Mouse (Mus musculus) CH12.LX (cell line): Measurements from ENCODE around the gene Btg1. TPM values are rescaled to one million over a fixed set of nuclear protein-coding genes. Genes with fewer than 3 reads are reported as not detected.

Source experiments
- DNase-seq: peaks from one replicate; pipeline ENCODE4 v3.0.0-alpha.2; 2013; ENCODE audit errors: extremely low read depth
- H3K27ac ChIP-seq: 2 replicates; pipeline ENCODE4 v1.5.1; 2012; ENCODE audit warnings: low read depth, mild to moderate bottlenecking, control low read depth, moderate library complexity; ENCODE audit not compliant: insufficient read depth
- H3K27me3 ChIP-seq: replicated peaks from 2 replicates; pipeline ENCODE3; 2012; ENCODE audit warnings: inconsistent platforms
- H3K36me3 ChIP-seq, 2 experiments: replicated peaks in 1 of 2; 2 replicates each; pipeline versions ENCODE3 to v1.6.1; 2012; ENCODE audit warnings: inconsistent platforms in 1 of 2, low read length in 1 of 2, mild to moderate bottlenecking in 1 of 2, mixed read lengths in 1 of 2, moderate library complexity in 1 of 2; ENCODE audit not compliant: control insufficient read depth in 1 of 2, insufficient read depth in 1 of 2
- H3K4me1 ChIP-seq, 2 experiments: 2 replicates each; pipeline ENCODE4 v1.6.1; 2012; ENCODE audit warnings: inconsistent platforms in 1 of 2, moderate library complexity in 1 of 2; ENCODE audit not compliant: insufficient read depth in 2 of 2, control insufficient read depth in 1 of 2
- H3K4me2 ChIP-seq: 2 replicates; pipeline ENCODE4 v1.6.1; 2012; ENCODE audit warnings: low read depth, mild to moderate bottlenecking, control low read depth; ENCODE audit not compliant: poor library complexity, insufficient read depth, severe bottlenecking
- H3K4me3 ChIP-seq, 3 experiments: fragments of 150-350 bp in 1 of 3; sonication (generic) in 1 of 3; replicated peaks in 1 of 3; 2 replicates each; pipeline versions ENCODE3 to v1.5.1; 2011 to 2012; ENCODE audit warnings: low read depth in 2 of 3, low read length in 2 of 3, mild to moderate bottlenecking in 2 of 3, moderate library complexity in 2 of 3, control low read depth in 1 of 3, improper control_type of control experiment in 1 of 3, inconsistent platforms in 1 of 3, mixed read lengths in 1 of 3; ENCODE audit not compliant: poor library complexity in 1 of 3
- H3K79me2 ChIP-seq: replicated peaks from 2 replicates; pipeline ENCODE4 v1.6.1; 2012; ENCODE audit warnings: mild to moderate bottlenecking, moderate library complexity; ENCODE audit not compliant: control insufficient read depth, poor library complexity, insufficient read depth, severe bottlenecking; ENCODE audit errors: extremely low read depth
- H3K9ac ChIP-seq: 2 replicates; pipeline ENCODE4 v1.6.1; 2012; ENCODE audit warnings: low read depth, mild to moderate bottlenecking, control low read depth, moderate library complexity; ENCODE audit not compliant: insufficient read depth
- H3K9me3 ChIP-seq: replicated peaks from 2 replicates; pipeline ENCODE3; 2012; ENCODE audit warnings: low read length, inconsistent platforms, mixed read lengths
- CHD2 ChIP-seq: IDR thresholded peaks from 2 replicates; pipeline ENCODE4 v1.6.1; 2011; ENCODE audit warnings: low read length, improper control_type of control experiment
- E2F4 ChIP-seq: IDR thresholded peaks from 2 replicates; pipeline ENCODE4 v1.6.1; 2011; ENCODE audit warnings: low read depth, low read length, improper control_type of control experiment; ENCODE audit not compliant: insufficient replicate concordance
- ELF1 ChIP-seq: IDR thresholded peaks from 2 replicates; pipeline ENCODE4 v1.6.1; 2014; ENCODE audit warnings: low read depth, mild to moderate bottlenecking, inconsistent platforms, low read length, improper control_type of control experiment
- GABPA ChIP-seq: IDR thresholded peaks from 2 replicates; pipeline ENCODE4 v1.6.1; 2012; ENCODE audit warnings: low read depth, low read length, improper control_type of control experiment, inconsistent platforms; ENCODE audit not compliant: insufficient replicate concordance
- JUN ChIP-seq: IDR thresholded peaks from 2 replicates; pipeline ENCODE4 v1.6.1; 2011; ENCODE audit warnings: low read depth, mild to moderate bottlenecking, low read length, improper control_type of control experiment, moderate library complexity; ENCODE audit not compliant: insufficient read depth
- KAT2A ChIP-seq: IDR thresholded peaks from 2 replicates; pipeline ENCODE4 v1.6.1; 2012; ENCODE audit warnings: low read length, improper control_type of control experiment, inconsistent platforms; ENCODE audit not compliant: insufficient replicate concordance
- MAX ChIP-seq: IDR thresholded peaks from 2 replicates; pipeline ENCODE4 v1.6.1; 2011; ENCODE audit warnings: low read length, improper control_type of control experiment
- MAZ ChIP-seq: IDR thresholded peaks from 2 replicates; pipeline ENCODE4 v1.6.1; 2012; ENCODE audit warnings: low read depth, mild to moderate bottlenecking, inconsistent platforms, low read length, improper control_type of control experiment, moderate library complexity
- MXI1 ChIP-seq: IDR thresholded peaks from 2 replicates; pipeline ENCODE4 v1.6.1; 2011; ENCODE audit warnings: mild to moderate bottlenecking, low read depth, low read length, improper control_type of control experiment
- PAX5 ChIP-seq: IDR thresholded peaks from 2 replicates; pipeline ENCODE4 v1.6.1; 2012; ENCODE audit warnings: low read length, inconsistent platforms, mixed read lengths
- POLR2A ChIP-seq: IDR thresholded peaks from 2 replicates; pipeline ENCODE4 v1.6.1; 2011; ENCODE audit warnings: low read depth, mild to moderate bottlenecking, improper control_type of control experiment, low read length
- RAD21 ChIP-seq: IDR thresholded peaks from 2 replicates; pipeline ENCODE4 v1.6.1; 2011; ENCODE audit warnings: low read depth, mild to moderate bottlenecking, low read length, improper control_type of control experiment, moderate library complexity
- RCOR1 ChIP-seq: conservative IDR thresholded peaks from 2 replicates; pipeline ENCODE4 v1.6.1; 2012; ENCODE audit warnings: low read depth, mild to moderate bottlenecking, inconsistent platforms, low read length, improper control_type of control experiment
- SIN3A ChIP-seq: IDR thresholded peaks from 2 replicates; pipeline ENCODE4 v1.6.1; 2012; ENCODE audit warnings: low read length, improper control_type of control experiment, inconsistent platforms
- SMC3 ChIP-seq: IDR thresholded peaks from 2 replicates; pipeline ENCODE4 v1.6.1; 2011; ENCODE audit warnings: low read depth, low read length, improper control_type of control experiment
- TBP ChIP-seq: conservative IDR thresholded peaks from 2 replicates; pipeline ENCODE4 v1.6.1; 2011; ENCODE audit warnings: low read depth, low read length, improper control_type of control experiment
- UBTF ChIP-seq: IDR thresholded peaks from 2 replicates; pipeline ENCODE4 v1.6.1; 2012; ENCODE audit warnings: low read depth, mild to moderate bottlenecking, inconsistent platforms, low read length, improper control_type of control experiment, moderate library complexity
- USF1 ChIP-seq: IDR thresholded peaks from 2 replicates; pipeline ENCODE4 v1.6.1; 2014; ENCODE audit warnings: low read depth, mild to moderate bottlenecking, inconsistent platforms, low read length, improper control_type of control experiment
- ZC3H11A ChIP-seq: IDR thresholded peaks from 2 replicates; pipeline ENCODE4 v1.6.1; 2012; ENCODE audit warnings: low read depth, mild to moderate bottlenecking, inconsistent platforms, low read length, improper control_type of control experiment
- ZKSCAN1 ChIP-seq: IDR thresholded peaks from 2 replicates; pipeline ENCODE4 v1.6.1; 2012; ENCODE audit warnings: low read depth, inconsistent platforms, low read length, improper control_type of control experiment, borderline replicate concordance
- ZMIZ1 ChIP-seq: IDR thresholded peaks from 2 replicates; pipeline ENCODE4 v1.6.1; 2012; ENCODE audit warnings: low read depth, mild to moderate bottlenecking, inconsistent platforms, low read length, improper control_type of control experiment
- ZNF384 ChIP-seq: IDR thresholded peaks from 2 replicates; pipeline ENCODE4 v1.6.1; 2012; ENCODE audit warnings: low read depth, low read length, improper control_type of control experiment, inconsistent platforms
- dilution Hi-C: fragments of 300-500 bp; cut with MboI; formaldehyde crosslinking; loops from 2 replicates; pipeline ENCODE4 v1.14.3; 2020; ENCODE audit warnings: low sequenced_read_pairs; ENCODE audit not compliant: extremely low pct_unique_long_range_greater_than_20kb, extremely low pct_ligation_motif_present
- in situ Hi-C: fragments of 300-500 bp; cut with MboI; formaldehyde crosslinking; loops from 3 replicates; pipeline ENCODE4 v1.14.3; 2019; ENCODE audit warnings: low sequenced_read_pairs, low pct_ligation_motif_present, low pct_unique_long_range_greater_than_20kb, mixed read lengths
- polyA plus RNA-seq: library from polyadenylated mRNA; unstranded; fragments of >175 nt; gene quantifications from 2 replicates; pipeline ENCODE4 v1.2.1, GENCODE M21; 2012; ENCODE audit warnings: low read depth; ENCODE audit not compliant: insufficient read length
- total RNA-seq, 2 experiments: library from RNA; depleted of rRNA; stranded (reverse); fragments of 300-350 nt in 1 of 2; fragments of >200 nt in 1 of 2; gene quantifications; 2 replicates each; pipeline ENCODE4 v1.2.3; 2012 to 2014

The Btg1 gene
- total and polyA plus RNA-seq, 3 experiments: 15.8 to 25.1 (median 20.5) TPM

- Histone ChIP-seq H3K79me2 (no peaks in the 10 kb centered on the region), H3K9ac (no peak overlapping the region), H3K4me2 (no peak overlapping the region), H3K36me3 (no peaks in the 10 kb centered on the region), H3K4me3 (no peak overlapping the region), H3K27me3 (no peaks in the 10 kb centered on the region), H3K9me3 (no peaks in the 10 kb centered on the region), H3K27ac (no peak overlapping the region), H3K4me1 (peaks cover 8 to 37% of the 10 kb centered on the region in 2 experiments; a peak in 3 of 4 replicates)
- dilution Hi-C loops: no loop called here
- no peak for DNase-seq
- in situ Hi-C loops: no loop called here
- TF ChIP-seq RAD21: no peak
- TF ChIP-seq SMC3: no peak
- TF ChIP-seq KAT2A: no peak
- TF ChIP-seq SIN3A: no peak
- no peak for TF ChIP-seq JUN
- TF ChIP-seq ZMIZ1: no peak
- no peak for TF ChIP-seq TBP
- no peak for TF ChIP-seq PAX5
- TF ChIP-seq USF1: no peak
- TF ChIP-seq, all 38 proteins: peak for 0
These were observed 20.4 kb upstream of the Btg1 start for GRCm38 (mm10) chr10:96596411-96596810.

- Histone ChIP-seq H3K4me2 (no peak overlapping the region), H3K4me1 (peaks cover 7 to 31% of the 10 kb centered on the region in 2 experiments), H3K36me3 (no peaks in the 10 kb centered on the region), H3K79me2 (no peaks in the 10 kb centered on the region), H3K4me3 (no peak overlapping the region), H3K27ac (no peak overlapping the region), H3K9ac (no peak overlapping the region), H3K9me3 (no peaks in the 10 kb centered on the region), H3K27me3 (no peaks in the 10 kb centered on the region)
- dilution Hi-C loops (no loop called here), in situ Hi-C loops (loop anchor here (25.0 kb wide), 2 partner anchors 487 to 713 kb away; no protein-coding TSS in a partner anchor)
- TF ChIP-seq POLR2A: no peak
- TF ChIP-seq UBTF: no peak
- no peak for TF ChIP-seq ELF1
- no peak for TF ChIP-seq CHD2
- TF ChIP-seq E2F4: no peak
- no peak for TF ChIP-seq MAX
- no peak for DNase-seq
These were observed 17.2 kb upstream of the Btg1 start for GRCm38 (mm10) chr10:96599641-96600040.

- dilution Hi-C loops: no loop called here
- no peak for DNase-seq
- Histone ChIP-seq H3K9me3 (no peaks in the 10 kb centered on the region), H3K9ac (no peak overlapping the region), H3K4me1 (peaks cover 18 to 39% of the 10 kb centered on the region in 2 experiments), H3K36me3 (no peaks in the 10 kb centered on the region), H3K27me3 (no peaks in the 10 kb centered on the region), H3K27ac (no peak overlapping the region), H3K79me2 (no peaks in the 10 kb centered on the region), H3K4me2 (no peak overlapping the region), H3K4me3 (no peak overlapping the region)
- TF ChIP-seq ELF1 (no peak), ZMIZ1 (no peak), ZNF384 (no peak), RCOR1 (no peak), E2F4 (no peak), ZKSCAN1 (no peak), MAZ (no peak), ZC3H11A (no peak), KAT2A (no peak), GABPA (no peak), UBTF (no peak), USF1 (no peak), SIN3A (no peak), MXI1 (no peak)
- in situ Hi-C loops: loop anchor here (25.0 kb wide), 2 partner anchors 489 to 711 kb away; no protein-coding TSS in a partner anchor
These were observed 15.1 kb upstream of the Btg1 start for GRCm38 (mm10) chr10:96601670-96602069.
